Mouse (Mus musculus) E14TG2a.4 (cell line): Measurements from ENCODE around the gene Tiam2.

ENCODE experiments used
- CTCF ChIP-seq: conservative IDR thresholded peaks from 2 replicates; pipeline ENCODE4 v1.5.1; 2014; ENCODE audit warnings: low read length
- NANOG ChIP-seq: IDR thresholded peaks from 2 replicates; pipeline ENCODE4 v1.6.1; 2014; ENCODE audit warnings: borderline replicate concordance, low read length, mixed read lengths
- POU5F1 ChIP-seq: IDR thresholded peaks from 2 replicates; pipeline ENCODE4 v1.6.1; 2014; ENCODE audit warnings: low read length, borderline replicate concordance

DNA sequence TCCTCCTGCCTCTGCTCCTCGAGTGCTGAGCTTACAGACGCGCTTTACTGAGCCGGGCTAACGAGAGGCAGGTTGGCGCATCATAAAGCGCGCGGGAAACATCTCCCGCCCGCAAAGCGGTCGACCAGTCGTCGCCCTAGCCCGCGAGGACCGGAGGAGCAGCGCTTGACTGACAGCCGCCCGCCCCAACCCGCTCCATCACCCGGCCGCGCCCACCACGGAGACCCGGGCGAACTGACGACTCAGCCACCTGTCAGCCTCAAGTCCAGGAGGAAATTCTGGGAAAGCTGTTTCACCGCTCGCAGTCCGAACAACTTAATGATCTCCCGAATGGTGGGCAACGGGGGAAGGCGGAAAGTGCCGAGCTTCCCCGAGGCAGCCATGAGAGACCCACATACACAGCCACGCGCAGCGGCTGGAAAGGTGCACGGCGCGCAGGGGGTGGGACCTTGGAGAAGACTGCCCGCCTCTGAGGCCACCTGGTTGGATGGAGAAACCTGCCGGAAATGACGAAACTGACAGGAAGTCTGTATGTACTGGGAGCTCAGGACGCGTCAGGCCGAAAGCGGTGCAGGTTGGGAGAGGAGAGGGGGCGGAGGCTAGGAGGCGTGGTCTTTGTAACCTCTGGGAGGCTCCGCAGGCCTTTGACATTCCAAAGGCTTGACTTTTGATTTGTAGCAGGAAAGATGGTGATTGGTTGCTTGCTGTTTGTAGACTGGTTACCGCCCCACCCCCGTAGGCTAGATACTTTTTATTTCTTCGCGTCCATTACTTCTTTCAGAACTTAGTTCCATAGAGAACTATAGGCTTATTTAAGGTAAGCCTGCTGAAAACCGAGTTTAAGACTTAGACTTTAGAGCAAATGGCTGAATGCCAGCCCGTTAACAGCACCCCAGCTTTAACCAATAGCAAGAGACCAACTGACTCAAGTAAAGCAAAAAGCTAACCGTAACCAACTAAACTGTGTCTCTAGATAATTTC is 231.2 kb downstream of the Tiam2 start, which contains the start of gene Tfb1m:
- TF ChIP-seq CTCF, result no peak
- no peak for TF ChIP-seq NANOG
- no peak for TF ChIP-seq POU5F1
